Mouse (Mus musculus): ENCODE results near the gene Pef1.

Gene Pef1

GRCm38 (mm10) chr4:130139214-130139492 lies 36.8 kb downstream of the Pef1 start, which contains the start of gene Hcrtr1:
Hcrtr1 (minus strand) TSS chr4:130139359.
- DNase-seq (ENCODE audit: low spot score), result no peak

- DNase-seq (ENCODE audit: low spot score), result no peak
These were observed 38.6 kb downstream of the Pef1 start for GRCm38 (mm10) chr4:130140992-130141402.

- DNase-seq (ENCODE audit: low spot score), result peak; percentile 10
These were observed 39.4 kb downstream of the Pef1 start for GRCm38 (mm10) chr4:130141786-130142185.

GRCm38 (mm10) chr4:130148405-130148804 lies 46.0 kb downstream of the Pef1 start:
- no peak for DNase-seq (ENCODE audit: low spot score)

GRCm38 (mm10) chr4:130154250-130154649 lies 51.9 kb downstream of the Pef1 start:
- DNase-seq (ENCODE audit: low spot score), result peak; percentile 51

- no peak for DNase-seq (ENCODE audit: low spot score)
These were observed 54.5 kb downstream of the Pef1 start for GRCm38 (mm10) chr4:130156812-130157371.

GRCm38 (mm10) chr4:130161349-130161748 lies 59.0 kb downstream of the Pef1 start:
- no peak for DNase-seq (ENCODE audit: low spot score)

GRCm38 (mm10) chr4:130163391-130163861 lies 61.1 kb downstream of the Pef1 start:
- no peak for DNase-seq (ENCODE audit: low spot score)

GRCm38 (mm10) chr4:130164121-130164520 lies 61.8 kb downstream of the Pef1 start:
- no peak for DNase-seq (ENCODE audit: low spot score)

- no peak for DNase-seq (ENCODE audit: low spot score)
These were observed 63.7 kb downstream of the Pef1 start for GRCm38 (mm10) chr4:130166061-130166460.

- DNase-seq (ENCODE audit: low spot score), result no peak
These were observed 64.2 kb downstream of the Pef1 start for GRCm38 (mm10) chr4:130166592-130166991.

GRCm38 (mm10) chr4:130167321-130167720 lies 65.0 kb downstream of the Pef1 start:
- DNase-seq (ENCODE audit: low spot score), result no peak

GRCm38 (mm10) chr4:130167814-130168213 lies 65.5 kb downstream of the Pef1 start:
- DNase-seq (ENCODE audit: low spot score), result no peak

- peak; percentile 78 for DNase-seq (ENCODE audit: low spot score)
These were observed 66.2 kb downstream of the Pef1 start for GRCm38 (mm10) chr4:130168280-130169183.

GRCm38 (mm10) chr4:130169411-130169971 lies 67.1 kb downstream of the Pef1 start:
- DNase-seq (ENCODE audit: low spot score), result no peak

GRCm38 (mm10) chr4:130170362-130170761 lies 68.0 kb downstream of the Pef1 start:
- DNase-seq (ENCODE audit: low spot score), result no peak

- DNase-seq (ENCODE audit: low spot score), result no peak
These were observed 69.8 kb downstream of the Pef1 start for GRCm38 (mm10) chr4:130171951-130172765.

GRCm38 (mm10) chr4:130173060-130173822 lies 70.9 kb downstream of the Pef1 start:
- no peak for DNase-seq (ENCODE audit: low spot score)

GRCm38 (mm10) chr4:130173911-130174311 lies 71.6 kb downstream of the Pef1 start:
- DNase-seq (ENCODE audit: low spot score), result no peak

GRCm38 (mm10) chr4:130174335-130175031 lies 72.1 kb downstream of the Pef1 start:
- peak; percentile 36 for DNase-seq (ENCODE audit: low spot score)
